Mouse (Mus musculus): ENCODE results near the gene Mtmr4. TPM values are rescaled to one million over a fixed set of nuclear protein-coding genes. Genes with fewer than 3 reads are reported as not detected.

Gene Mtmr4
- 28.4 TPM for polyA plus RNA-seq (2017; shearing (Covaris generic))

DNA sequence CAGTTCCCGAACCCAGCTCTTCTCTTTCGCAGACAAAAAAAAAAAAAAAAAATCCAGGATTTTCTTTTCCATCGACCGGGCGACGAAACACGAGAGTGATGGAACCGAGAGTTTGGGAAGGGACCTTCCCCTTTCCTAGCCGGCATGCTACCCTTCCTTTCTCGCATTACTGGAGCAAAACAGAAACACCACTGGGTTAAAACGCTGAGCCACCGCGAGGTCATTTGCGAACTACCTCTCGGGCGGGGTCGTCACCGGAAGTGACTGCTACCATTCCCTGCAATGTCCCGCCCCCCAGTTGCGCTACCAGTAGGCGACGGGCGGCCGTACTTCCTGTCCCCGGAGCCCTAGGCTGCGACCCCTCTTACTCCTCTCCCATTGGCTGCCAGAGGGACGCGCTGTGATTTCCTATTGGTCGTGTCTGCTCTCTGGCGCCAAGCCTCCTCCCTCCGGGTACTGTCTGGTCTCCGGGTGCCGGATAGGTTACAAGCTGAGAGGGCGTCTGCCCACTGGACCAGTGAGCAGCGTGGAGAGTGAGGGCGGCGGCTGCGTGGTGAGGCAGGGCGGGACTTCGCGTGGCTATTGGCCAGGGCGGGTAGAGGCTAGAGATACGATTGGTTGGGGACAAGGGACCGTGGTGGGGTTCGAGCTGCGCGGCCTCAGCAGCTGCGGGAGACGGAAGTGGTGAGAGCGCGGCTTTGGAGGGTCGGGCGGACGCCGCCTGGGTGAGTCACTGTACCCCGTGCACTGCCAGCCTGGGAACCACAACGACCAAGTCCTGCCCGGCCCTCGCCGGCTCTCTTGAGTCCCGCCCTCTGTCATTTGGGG lies at the start of gene Mtmr4:
Mtmr4 (plus strand) TSS at position 637 of the 828 bp plus-strand sequence.

GRCm38 (mm10) chr11:87566501-87566900 lies 25.5 kb upstream of the Mtmr4 start, which contains the start of gene Gm11492:
Gm11492 (plus strand) TSS chr11:87566653.

GRCm38 (mm10) chr11:87568255-87568953 lies 23.6 kb upstream of the Mtmr4 start, which contains the start of gene Sept4:
Sept4 (plus strand) TSS chr11:87568903.

GRCm38 (mm10) chr11:87616790-87617474 lies 25.0 kb downstream of the Mtmr4 start, which contains the start of gene Hsf5:
Hsf5 (plus strand) TSS chr11:87617164.

GRCm38 (mm10) chr11:87662407-87662806 lies 70.4 kb downstream of the Mtmr4 start, which contains the start of gene Rnf43:
Rnf43 (plus strand) TSS chr11:87662722.

Other genes with a start within 250 kb of the Mtmr4 start
- gene Ppm1e, start 233.1 kb upstream of the Mtmr4 start, polyA plus RNA-seq (2017; shearing (Covaris generic)): 0.30 TPM
- 0.92 TPM for gene Rad51c, start 187.2 kb upstream of the Mtmr4 start, polyA plus RNA-seq (2017; shearing (Covaris generic))
- gene Tex14, start 187.1 kb upstream of the Mtmr4 start, polyA plus RNA-seq (2017; shearing (Covaris generic)): 0.54 TPM
- gene Gm11492, start 25.5 kb upstream of the Mtmr4 start, polyA plus RNA-seq (2017; shearing (Covaris generic)): not detected
- 2.0 TPM for gene Sept4, start 23.3 kb upstream of the Mtmr4 start, polyA plus RNA-seq (2017; shearing (Covaris generic))
- gene Hsf5, start 25.0 kb downstream of the Mtmr4 start, polyA plus RNA-seq (2017; shearing (Covaris generic)): 0.08 TPM
- gene Rnf43, start 70.6 kb downstream of the Mtmr4 start, polyA plus RNA-seq (2017; shearing (Covaris generic)): 23.6 TPM
- 389 TPM for gene Supt4a, start 145.4 kb downstream of the Mtmr4 start, polyA plus RNA-seq (2017; shearing (Covaris generic))
- gene Tspoap1, start 168.4 kb downstream of the Mtmr4 start, polyA plus RNA-seq (2017; shearing (Covaris generic)): 6.9 TPM
- gene Mpo, start 201.4 kb downstream of the Mtmr4 start, polyA plus RNA-seq (2017; shearing (Covaris generic)): 0.35 TPM
- not detected for gene Lpo, start 236.1 kb downstream of the Mtmr4 start, polyA plus RNA-seq (2017; shearing (Covaris generic))